Mouse (Mus musculus): Measurements from ENCODE around the gene Mitd1.

DNA sequence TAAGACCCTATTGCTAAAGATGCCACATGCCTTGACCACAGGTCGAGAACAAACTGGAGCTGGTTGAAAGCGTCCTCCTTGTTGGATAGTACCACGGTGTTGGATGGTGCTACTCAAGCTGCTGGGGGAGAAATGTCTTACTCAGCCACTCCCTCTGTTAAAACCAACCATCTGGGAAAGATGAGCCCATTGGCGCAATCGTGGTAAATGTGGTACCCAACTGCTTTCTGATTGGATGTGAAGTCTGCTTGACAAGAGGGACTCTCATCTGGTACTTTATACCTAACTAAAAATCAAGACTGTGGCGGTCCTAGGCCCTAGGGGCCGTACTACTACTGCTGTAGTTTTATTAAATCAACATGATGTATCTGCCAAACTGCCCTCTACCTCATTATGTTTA lies 1.0 kb downstream of the Mitd1 start:
- TF ChIP-seq CTCF (IDR thresholded peaks at IDR 0.05; ENCODE audit: low read depth) (no peak), EP300 (IDR thresholded peaks at IDR 0.05; ENCODE audit: low read depth) (no peak)
